Mouse (Mus musculus): ENCODE results near the gene Hoxd8.

DNA sequence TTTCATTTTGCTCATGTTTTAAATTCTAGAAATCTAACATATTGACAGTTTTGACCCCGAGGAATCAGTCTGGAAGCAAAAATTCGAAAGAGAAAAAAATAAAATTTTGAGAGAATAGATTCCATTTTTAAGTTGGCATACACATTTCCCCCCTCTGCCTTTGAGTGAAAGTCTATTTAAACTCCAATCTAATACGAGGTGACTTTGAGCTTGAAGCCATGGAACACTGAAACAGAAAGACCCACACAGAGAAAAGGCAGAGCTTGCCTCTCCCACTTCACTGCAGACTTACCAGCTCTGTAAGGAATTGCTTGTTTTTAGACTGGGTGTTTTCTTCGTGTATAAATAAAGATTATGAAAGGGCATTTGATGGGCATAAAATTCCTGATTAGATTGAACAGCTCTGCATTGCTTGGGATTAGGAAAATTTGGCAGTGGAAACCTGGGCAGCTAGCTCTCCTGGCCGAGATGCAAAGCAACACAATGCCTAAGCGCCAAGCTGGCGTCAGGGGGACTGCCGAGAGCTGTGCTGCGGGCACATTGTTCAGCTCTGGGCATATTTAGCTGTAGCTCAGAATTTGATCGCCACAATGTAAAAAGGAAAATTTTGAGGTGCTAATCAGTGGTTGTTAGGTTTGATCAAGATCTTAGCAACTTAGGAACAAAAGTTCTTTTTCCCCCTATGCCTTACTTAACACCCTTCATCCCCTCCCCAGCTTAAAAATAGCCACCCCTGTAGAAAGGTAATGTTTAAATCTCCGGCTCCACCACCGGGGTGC is 15.4 kb upstream of the Hoxd8 start:
- no peak for TF ChIP-seq CTCF (IDR thresholded peaks at IDR 0.05; ENCODE audit: low read depth)
- no peak for TF ChIP-seq EP300 (IDR thresholded peaks at IDR 0.05; ENCODE audit: low read depth)

Measured in liver, embryonic 14.5 days (tissue).